32 mouse cellular contexts compared by ENCODE assay signal in genomic region chr15:99799706-99800105, GRCm38 (mm10). TPM values are rescaled to one million over a fixed set of nuclear protein-coding genes. Genes with fewer than 3 reads are reported as not detected.
DNase-seq lines count a peak whose midpoint lies in the region; ATAC-seq and TF ChIP-seq lines count a peak whose summit lies in the region.
"Had no signal": no experiment of that assay in that cellular context is flagged by ENCODE, and none has a peak within 500 bp of the region (broad histone marks: within the 10 kb centered on the region; RNA-seq: fewer than 3 reads in every experiment).

No protein-coding gene starts in this region.

- H3K27me3 ChIP-seq in ES-Bruce4 (ENCODE audit: control insufficient read depth, insufficient read depth, low read length, poor library complexity, severe bottlenecking) = no peaks in the 10 kb centered on the region
- H3K27me3 ChIP-seq in embryonic facial prominence, embryonic 15.5 days = no peaks in the 10 kb centered on the region
- H3K27me3 ChIP-seq in kidney, embryonic 14.5 days (ENCODE audit: control insufficient read depth, insufficient read depth, low read length) = no peaks in the 10 kb centered on the region
- H3K27me3 ChIP-seq: liver, embryonic 13.5 days; megakaryocyte, embryonic 14.5 days; midbrain, embryonic 13.5 days had no signal

- no peak overlapping the region for H3K4me2 ChIP-seq in embryonic facial prominence, embryonic 15.5 days (replicated peaks)
- no peak overlapping the region for H3K4me2 ChIP-seq in kidney, embryonic 14.5 days (replicated peaks; ENCODE audit: low read depth, low read length)
- H3K4me2 ChIP-seq: liver, embryonic 13.5 days; midbrain, embryonic 13.5 days had no signal

- no peak overlapping the region for H3K4me3 ChIP-seq in ES-Bruce4 (ENCODE audit: low read depth, low read length)
- H3K4me3 ChIP-seq in ES-E14 (ENCODE audit: insufficient read depth in 1 of 2, low read depth in 1 of 2, low read length in 2 of 2, poor library complexity in 1 of 2, severe bottlenecking in 1 of 2) = no peak overlapping the region
- H3K4me3 ChIP-seq in embryonic facial prominence, embryonic 15.5 days (replicated peaks) = no peak overlapping the region
- no peak overlapping the region for H3K4me3 ChIP-seq in olfactory bulb, adult 2 months (ENCODE audit: insufficient read depth, low read depth, low read length)
- no peak overlapping the region for H3K4me3 ChIP-seq in kidney, embryonic 14.5 days (ENCODE audit: low read length)
- H3K4me3 ChIP-seq: erythroblast, embryonic 14.5 days; hindbrain, embryonic 10.5 days; left cerebral cortex, adult 2 months; liver, embryonic 13.5 days; megakaryocyte, embryonic 14.5 days; midbrain, embryonic 13.5 days had no signal

- DNase-seq in ES-E14 (ENCODE audit: low read depth, low spot score) = no peak
- DNase-seq in embryo, embryonic 10.5 days (ENCODE audit: low spot score) = no peak
- DNase-seq in layer of hippocampus, postnatal 10 days (ENCODE audit: low spot score in 2 of 2) = no peak
- DNase-seq: adrenal gland, postnatal 25 days; cerebellum, adult 11-12 months; cerebellum, adult 9-11 months; forebrain, postnatal 0 days; gastrocnemius, postnatal 14 days; heart, postnatal 14 days; kidney, adult 9 months; kidney, postnatal 14 days; layer of hippocampus, adult 9-11 months; liver, embryonic 13.5 days; lung, adult 18-20 months; lung, postnatal 4 days; right cerebral cortex, postnatal 14 days; thymus, adult 2 months; thymus, postnatal 36 days had no signal

- H3K36me3 ChIP-seq in ES-Bruce4 (ENCODE audit: control insufficient read depth, insufficient read depth, low read length, poor library complexity, severe bottlenecking) (peaks cover 6% of the 10 kb centered on the region; the same call in 1 of the 2 replicates), ES-E14 (ENCODE audit: control insufficient read depth, insufficient read depth, low read length, poor library complexity, severe bottlenecking) (peaks cover 10% of the 10 kb centered on the region; the same call in 1 of the 2 replicates)
- peaks cover 49% of the 10 kb centered on the region for H3K36me3 ChIP-seq in embryonic facial prominence, embryonic 15.5 days
- peaks cover 11% of the 10 kb centered on the region; the same call in 1 of the 2 replicates for H3K36me3 ChIP-seq in kidney, embryonic 14.5 days (ENCODE audit: control insufficient read depth, insufficient read depth, low read length)
- H3K36me3 ChIP-seq: G1E; liver, embryonic 13.5 days had no signal

- peak overlapping the region; percentile 53 for H3K27ac ChIP-seq in ES-Bruce4 (ENCODE audit: insufficient read depth, low read length)
- peak overlapping the region; percentile 45; the same call in 1 of the 2 replicates for H3K27ac ChIP-seq in ES-E14 (ENCODE audit: insufficient read depth, low read depth, low read length, poor library complexity, severe bottlenecking)
- H3K27ac ChIP-seq in embryonic facial prominence, embryonic 15.5 days (replicated peaks) = 0 out of 2 replicates have a peak overlapping the region, but pooled peaks have one; percentile 73
- peak overlapping the region; percentile 88 for H3K27ac ChIP-seq in olfactory bulb, adult 2 months (ENCODE audit: insufficient read depth, low read depth, low read length)
- H3K27ac ChIP-seq in kidney, embryonic 14.5 days (ENCODE audit: low read depth, low read length) = no peak overlapping the region
- H3K27ac ChIP-seq: hindbrain, embryonic 10.5 days; hindbrain, postnatal 0 days; left cerebral cortex, adult 2 months; liver, embryonic 13.5 days; midbrain, embryonic 13.5 days had no signal

- H3K4me1 ChIP-seq in ES-Bruce4 (ENCODE audit: control insufficient read depth, insufficient read depth, low read length) = no peaks in the 10 kb centered on the region
- peaks cover 0 to 5% of the 10 kb centered on the region in 2 experiments; a peak in 3 of 4 replicates for H3K4me1 ChIP-seq in ES-E14 (ENCODE audit: control insufficient read depth in 2 of 2, insufficient read depth in 2 of 2, low read length in 2 of 2, poor library complexity in 1 of 2)
- peaks cover 50% of the 10 kb centered on the region for H3K4me1 ChIP-seq in embryonic facial prominence, embryonic 15.5 days
- peaks cover 21% of the 10 kb centered on the region for H3K4me1 ChIP-seq in olfactory bulb, adult 2 months (ENCODE audit: control insufficient read depth, insufficient read depth, low read length)
- 0 out of 2 replicates have a peak, but pooled peaks cover 9% of the 10 kb centered on the region for H3K4me1 ChIP-seq in kidney, embryonic 14.5 days (ENCODE audit: control insufficient read depth, insufficient read depth, low read length)

- no peak for TF ChIP-seq POLR2A in ES-Bruce4 (IDR thresholded peaks at IDR 0.05; ENCODE audit: insufficient read depth, low read length)
- TF ChIP-seq POLR2A in olfactory bulb, adult 2 months (IDR thresholded peaks at IDR 0.05; ENCODE audit: insufficient read depth, low read depth, low read length) = no peak

- H3K9ac ChIP-seq in ES-Bruce4 (ENCODE audit: low read depth, poor library complexity, severe bottlenecking) = 0 out of 2 replicates have a peak overlapping the region, but pooled peaks have one; percentile 29
- no peak overlapping the region; the same call in 1 of the 2 replicates for H3K9ac ChIP-seq in ES-E14 (ENCODE audit: insufficient read depth, low read depth, low read length, poor library complexity, severe bottlenecking)
- no peak overlapping the region for H3K9ac ChIP-seq in embryonic facial prominence, embryonic 15.5 days
- H3K9ac ChIP-seq in kidney, embryonic 14.5 days (ENCODE audit: low read depth, low read length) = no peak overlapping the region
- H3K9ac ChIP-seq: forebrain, postnatal 0 days; liver, embryonic 13.5 days; midbrain, embryonic 13.5 days had no signal

- in situ Hi-C loops in ES-E14 (cut with MboI; ENCODE audit: low sequenced_read_pairs in 2 of 2, unreplicated experiment in 2 of 2) = no loop called here

- ATAC-seq in embryonic facial prominence, embryonic 15.5 days (ENCODE audit: insufficient number of reproducible peaks, low FRiP score, low TSS enrichment, low read depth) = no peak
- no peak for ATAC-seq in kidney, embryonic 14.5 days (ENCODE audit: low FRiP score, low TSS enrichment)
- ATAC-seq: CD4-positive, CD25-positive, alpha-beta regulatory T cell, adult 4 months; forebrain, postnatal 0 days; hindbrain, postnatal 0 days; intestine, postnatal 0 days; lung, postnatal 0 days; midbrain, embryonic 13.5 days had no signal

- no peak for TF ChIP-seq CTCF in ES-Bruce4 (IDR thresholded peaks at IDR 0.05; ENCODE audit: low read depth, low read length)
- no peak for TF ChIP-seq CTCF in olfactory bulb, adult 2 months (IDR thresholded peaks at IDR 0.05; ENCODE audit: insufficient read depth, low read depth, low read length)

- H3K9me3 ChIP-seq in ES-Bruce4 (replicated peaks; ENCODE audit: control insufficient read depth, insufficient read depth, low read length, poor library complexity, severe bottlenecking) (no peaks in the 10 kb centered on the region), ES-E14 (ENCODE audit: control insufficient read depth, insufficient read depth, low read depth, low read length) (no peaks in the 10 kb centered on the region)
- H3K9me3 ChIP-seq in embryonic facial prominence, embryonic 15.5 days (replicated peaks) = no peaks in the 10 kb centered on the region
- H3K9me3 ChIP-seq in kidney, embryonic 14.5 days (ENCODE audit: control insufficient read depth, low read length) = no peaks in the 10 kb centered on the region
- H3K9me3 ChIP-seq: G1E; hindbrain, embryonic 10.5 days; liver, embryonic 13.5 days; megakaryocyte, embryonic 14.5 days; midbrain, embryonic 13.5 days had no signal

- no peak for TF ChIP-seq EP300 in ES-Bruce4 (IDR thresholded peaks at IDR 0.05; ENCODE audit: insufficient read depth, low read depth, low read length)

- WGBS in embryonic facial prominence, embryonic 15.5 days = 66% methylated on average over 6 of the region's 6 CpGs
- WGBS in olfactory bulb, adult 2 months = 89% methylated on average over 6 of the region's 6 CpGs
- WGBS in kidney, embryonic 14.5 days = 89% methylated on average over 6 of the region's 6 CpGs

TF ChIP-seq in ES-E14, 5 proteins besides CTCF, POLR2A, EP300 and RAD21:
- no peak for TF ChIP-seq CHD2 (IDR thresholded peaks at IDR 0.05; ENCODE audit: low read depth, low read length)
- TF ChIP-seq MAFK (IDR thresholded peaks at IDR 0.05; ENCODE audit: insufficient read depth, low read depth, low read length) = no peak

RNA-seq across cellular contexts. Expression of gene Cers5, which starts 27.0 kb away (rescaled TPM):
- 49.5 and 52.1 TPM in 2 replicates for polyA plus RNA-seq in ES-Bruce4 (2011; ENCODE audit: insufficient read depth, insufficient read length, low read depth, missing spikeins)
- 107 and 126 TPM in 2 replicates for total RNA-seq in ES-E14 (2012; rRNA removed)
- 73.7 and 78.3 TPM in 2 replicates for polyA plus RNA-seq in embryonic facial prominence, embryonic 15.5 days (2015; fragmentation: Nextera tagmentation; extraction: Ambion mirVana)
- not detected in 2 replicates for polyA plus RNA-seq in olfactory bulb, adult 2 months (2012; ENCODE audit: insufficient read depth, insufficient read length, low replicate concordance, missing spikeins)
- total RNA-seq in layer of hippocampus, postnatal 10 days (2021) = 10 to 100 TPM; 39.0 to 44.3 TPM
- 74.9 and 87.7 TPM in 2 replicates for polyA plus RNA-seq in kidney, embryonic 14.5 days (2014; fragmentation: Nextera tagmentation; extraction: Ambion mirVana)
